In the genomic region with DNA sequence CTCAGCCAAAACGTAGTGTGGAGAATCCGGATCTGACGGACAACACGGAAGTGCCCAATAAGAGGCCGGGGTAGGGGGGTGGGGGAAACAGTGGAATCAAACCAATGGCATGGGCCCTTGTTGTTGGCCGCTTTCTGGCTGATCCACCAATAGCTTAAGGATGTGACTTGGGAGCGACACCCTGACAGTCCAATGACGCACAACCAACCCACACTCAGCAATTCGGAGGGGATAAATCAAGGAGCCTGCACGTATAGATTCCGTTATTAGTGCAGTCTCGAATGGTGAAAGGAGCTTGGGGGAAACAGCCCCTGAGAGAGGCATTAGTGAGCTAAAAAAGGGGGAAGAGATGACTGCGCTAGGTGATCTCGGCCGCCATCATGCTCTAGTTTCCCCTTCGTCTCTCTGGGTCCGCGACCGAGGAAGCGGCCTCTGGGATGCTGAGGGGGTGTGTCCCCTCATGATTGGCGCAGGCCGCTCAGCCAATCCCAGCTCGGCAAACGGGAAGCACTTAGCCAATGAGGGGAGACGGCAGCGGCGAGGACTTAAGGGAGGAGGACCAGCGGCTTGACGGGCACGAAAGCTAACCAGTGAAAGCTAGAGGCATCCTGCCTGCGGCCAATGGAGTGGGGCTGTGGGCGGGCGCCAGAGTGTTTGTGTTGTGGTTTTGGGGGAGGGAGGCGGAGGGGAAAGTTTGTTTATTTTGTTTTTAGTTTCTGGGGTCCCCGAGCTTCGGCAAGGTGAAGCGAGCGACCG, we compare ENCODE assay signal across 8 mouse cellular contexts. TPM values are rescaled to one million over a fixed set of nuclear protein-coding genes. Genes with fewer than 3 reads are reported as not detected.
DNase-seq lines count a peak whose midpoint lies in the region; ATAC-seq and TF ChIP-seq lines count a peak whose summit lies in the region.

TSS of gene Tnrc6b (plus strand) at position 706 of the 756 bp plus-strand sequence.

- peak; percentile 77 for TF ChIP-seq POLR2A in kidney, adult 2 months (IDR thresholded peaks at IDR 0.05; ENCODE audit: low read depth, low read length)
- peak; percentile 96 for TF ChIP-seq POLR2A in spleen, adult 2 months (IDR thresholded peaks at IDR 0.05; ENCODE audit: low read depth, low read length)

- WGBS in embryonic facial prominence, embryonic 13.5 days = under 1% methylated on average over 39 of the region's 39 CpGs
- under 1% methylated on average over 39 of the region's 39 CpGs for WGBS in kidney, adult 2 months
- under 1% methylated on average over 39 of the region's 39 CpGs for WGBS in limb, embryonic 12.5 days
- WGBS in midbrain, embryonic 15.5 days = 1% methylated on average over 38 of the region's 39 CpGs
- under 1% methylated on average over 39 of the region's 39 CpGs for WGBS in spleen, adult 2 months

- DNase-seq in 3134 (ENCODE audit: extremely low read depth, insufficient read length, low spot score) = peak; percentile 98
- peak; percentile 98 to 99 for DNase-seq in adrenal gland, postnatal 36 days
- DNase-seq in heart, adult 18-20 months = peak; percentile 99 to 100
- peak; percentile 99 for DNase-seq in kidney, adult 2 months
- DNase-seq in spleen, adult 2 months (ENCODE audit: low read depth in 1 of 2, low spot score in 2 of 2) = peak; percentile 98

- peak within 1 kb of the TSS; percentile 93 for H3K4me3 ChIP-seq in embryonic facial prominence, embryonic 13.5 days
- H3K4me3 ChIP-seq in kidney, adult 2 months (ENCODE audit: insufficient read depth, low read depth, low read length) = peak within 1 kb of the TSS; percentile 84
- peak within 1 kb of the TSS; percentile 90 for H3K4me3 ChIP-seq in limb, embryonic 12.5 days (replicated peaks)
- H3K4me3 ChIP-seq in midbrain, embryonic 15.5 days = peak within 1 kb of the TSS; percentile 93
- H3K4me3 ChIP-seq in spleen, adult 2 months (ENCODE audit: extremely low read depth, insufficient read depth, insufficient read length) = peak within 1 kb of the TSS; percentile 84

- H3K4me2 ChIP-seq in embryonic facial prominence, embryonic 13.5 days = peak within 1 kb of the TSS; percentile 89
- H3K4me2 ChIP-seq in limb, embryonic 12.5 days = peak within 1 kb of the TSS; percentile 84
- H3K4me2 ChIP-seq in midbrain, embryonic 15.5 days = peak within 1 kb of the TSS; percentile 85

- H3K9ac ChIP-seq in embryonic facial prominence, embryonic 13.5 days = peak within 1 kb of the TSS; percentile 92
- peak within 1 kb of the TSS; percentile 89 for H3K9ac ChIP-seq in limb, embryonic 12.5 days (replicated peaks)
- peak within 1 kb of the TSS; percentile 79 for H3K9ac ChIP-seq in midbrain, embryonic 15.5 days

- no peaks in the 10 kb centered on the region for H3K27me3 ChIP-seq in embryonic facial prominence, embryonic 13.5 days
- no peaks in the 10 kb centered on the region for H3K27me3 ChIP-seq in kidney, adult 2 months (replicated peaks; ENCODE audit: control insufficient read depth, insufficient read depth, low read length)
- H3K27me3 ChIP-seq in limb, embryonic 12.5 days = no peaks in the 10 kb centered on the region
- no peaks in the 10 kb centered on the region for H3K27me3 ChIP-seq in midbrain, embryonic 15.5 days (replicated peaks)
- no peaks in the 10 kb centered on the region for H3K27me3 ChIP-seq in spleen, adult 2 months (ENCODE audit: control insufficient read depth, insufficient read depth, low read length)

- H3K9me3 ChIP-seq in embryonic facial prominence, embryonic 13.5 days = no peaks in the 10 kb centered on the region
- H3K9me3 ChIP-seq in limb, embryonic 12.5 days = no peaks in the 10 kb centered on the region
- H3K9me3 ChIP-seq in midbrain, embryonic 15.5 days = no peaks in the 10 kb centered on the region

- no peaks in the 10 kb centered on the region for H3K36me3 ChIP-seq in embryonic facial prominence, embryonic 13.5 days
- no peaks in the 10 kb centered on the region for H3K36me3 ChIP-seq in kidney, adult 2 months (ENCODE audit: control insufficient read depth, insufficient read depth, low read length)
- no peaks in the 10 kb centered on the region for H3K36me3 ChIP-seq in limb, embryonic 12.5 days
- no peaks in the 10 kb centered on the region for H3K36me3 ChIP-seq in midbrain, embryonic 15.5 days (replicated peaks)
- no peaks in the 10 kb centered on the region for H3K36me3 ChIP-seq in spleen, adult 2 months (ENCODE audit: control insufficient read depth, insufficient read depth, low read length)

- peak within 1 kb of the TSS; percentile 94 for H3K27ac ChIP-seq in embryonic facial prominence, embryonic 13.5 days
- peak within 1 kb of the TSS; percentile 92 for H3K27ac ChIP-seq in kidney, adult 2 months (ENCODE audit: insufficient read depth, low read depth, low read length)
- peak within 1 kb of the TSS; percentile 90 for H3K27ac ChIP-seq in limb, embryonic 12.5 days
- peak within 1 kb of the TSS; percentile 99 for H3K27ac ChIP-seq in midbrain, embryonic 15.5 days
- peak within 1 kb of the TSS; percentile 93 for H3K27ac ChIP-seq in spleen, adult 2 months (ENCODE audit: insufficient read depth, low read length)

- ATAC-seq in embryonic facial prominence, embryonic 13.5 days (ENCODE audit: insufficient number of reproducible peaks, insufficient read depth, low FRiP score, low TSS enrichment, low read depth) = peak; percentile 95
- peak; percentile 98 for ATAC-seq in limb, embryonic 12.5 days (ENCODE audit: insufficient number of reproducible peaks, insufficient read depth, low FRiP score, low TSS enrichment, low read depth)
- peak; percentile 98 for ATAC-seq in midbrain, embryonic 15.5 days (replicated peaks)

- no peak for TF ChIP-seq CTCF in kidney, adult 2 months (conservative IDR thresholded peaks at IDR 0.05; ENCODE audit: insufficient read depth, insufficient read length, low read depth, low read length)
- TF ChIP-seq CTCF in spleen, adult 2 months (IDR thresholded peaks at IDR 0.05; ENCODE audit: extremely low read depth, insufficient read depth, insufficient read length, insufficient replicate concordance) = no peak

- H3K4me1 ChIP-seq in embryonic facial prominence, embryonic 13.5 days = peaks cover 25% of the 10 kb centered on the region
- peaks cover 19% of the 10 kb centered on the region for H3K4me1 ChIP-seq in kidney, adult 2 months (ENCODE audit: control insufficient read depth, insufficient read depth, low read length)
- H3K4me1 ChIP-seq in limb, embryonic 12.5 days (replicated peaks) = peaks cover 25% of the 10 kb centered on the region
- peaks cover 24% of the 10 kb centered on the region for H3K4me1 ChIP-seq in midbrain, embryonic 15.5 days
- H3K4me1 ChIP-seq in spleen, adult 2 months (ENCODE audit: control insufficient read depth, insufficient read depth, insufficient read length) = peaks cover 6% of the 10 kb centered on the region

RNA-seq across cellular contexts. Expression of gene Tnrc6b, which starts in this region (rescaled TPM):
- 10 to 100 TPM; 46.5 to 56.9 TPM for total RNA-seq in adrenal gland, postnatal 36 days (2021)
- polyA plus RNA-seq in embryonic facial prominence, embryonic 13.5 days (2015; fragmentation: Nextera tagmentation; extraction: Ambion mirVana) = 30.4 and 35.6 TPM in 2 replicates
- 10 to 100 TPM; 42.3 to 48.8 TPM for total RNA-seq in heart, adult 18-20 months (2021)
- polyA plus RNA-seq in kidney, adult 2 months (2012; rRNA removed) = 12.1 and 14.2 TPM in 2 replicates
- 36.7 and 41.0 TPM in 2 replicates for polyA plus RNA-seq in limb, embryonic 12.5 days (2016; fragmentation: Nextera tagmentation; extraction: Ambion mirVana)
- 39.3 and 47.2 TPM in 2 replicates for polyA plus RNA-seq in midbrain, embryonic 15.5 days (2015; fragmentation: Nextera tagmentation; extraction: Ambion mirVana)
- polyA plus RNA-seq in spleen, adult 2 months (2012; rRNA removed) = 22.3 and 28.2 TPM in 2 replicates

Comparison
In these comparisons a context has a peak if more than half of its experiments do, and no peak if none do; other contexts are left out.
1. Peak in every context shown above with its lines: DNase-seq, ATAC-seq, H3K4me3 ChIP-seq and H3K27ac ChIP-seq.